Mouse (Mus musculus): ENCODE results near the gene Nacc1.
A peak's percentile ranks its signal among the peaks of the same experiment; 100 is the strongest.

The Nacc1 gene

GRCm38 (mm10) chr8:84714161-84714560 lies 26.5 kb upstream of the Nacc1 start:
- DNase-seq (ENCODE audit: low spot score in 2 of 2): no peak

- no peak for DNase-seq (ENCODE audit: low spot score in 2 of 2)
Observed at GRCm38 (mm10) chr8:84713381-84713780, 25.7 kb upstream of the Nacc1 start.

GRCm38 (mm10) chr8:84712759-84713120 lies 25.1 kb upstream of the Nacc1 start:
- DNase-seq (ENCODE audit: low spot score in 2 of 2): no peak

- DNase-seq (ENCODE audit: low spot score in 2 of 2): no peak
Observed at GRCm38 (mm10) chr8:84711933-84712758, 24.5 kb upstream of the Nacc1 start.

- no peak for DNase-seq (ENCODE audit: low spot score in 2 of 2)
Observed at GRCm38 (mm10) chr8:84711312-84711711, 23.6 kb upstream of the Nacc1 start.

GRCm38 (mm10) chr8:84709931-84710330 lies 22.3 kb upstream of the Nacc1 start:
- no peak for DNase-seq (ENCODE audit: low spot score in 2 of 2)

GRCm38 (mm10) chr8:84708774-84709475 lies 21.3 kb upstream of the Nacc1 start:
- peak; percentile 84 to 91 for DNase-seq (ENCODE audit: low spot score in 2 of 2)

GRCm38 (mm10) chr8:84708071-84708541 lies 20.4 kb upstream of the Nacc1 start:
- DNase-seq (ENCODE audit: low spot score in 2 of 2): no peak

- no peak for DNase-seq (ENCODE audit: low spot score in 2 of 2)
Observed at GRCm38 (mm10) chr8:84707267-84707883, 19.7 kb upstream of the Nacc1 start.

- no peak for DNase-seq (ENCODE audit: low spot score in 2 of 2)
Observed at GRCm38 (mm10) chr8:84706610-84707266, 19.1 kb upstream of the Nacc1 start.

- no peak for DNase-seq (ENCODE audit: low spot score in 2 of 2)
Observed at GRCm38 (mm10) chr8:84705960-84706359, 18.3 kb upstream of the Nacc1 start.

- DNase-seq (ENCODE audit: low spot score in 2 of 2): no peak
Observed at GRCm38 (mm10) chr8:84704867-84705831, 17.5 kb upstream of the Nacc1 start.

- DNase-seq (ENCODE audit: low spot score in 2 of 2): peak in 1 of 2 experiments; percentile 48
Observed at GRCm38 (mm10) chr8:84704356-84704755, 16.7 kb upstream of the Nacc1 start.

- no peak for DNase-seq (ENCODE audit: low spot score in 2 of 2)
Observed at GRCm38 (mm10) chr8:84703466-84704249, 16.0 kb upstream of the Nacc1 start.

GRCm38 (mm10) chr8:84702963-84703465 lies 15.4 kb upstream of the Nacc1 start:
- DNase-seq (ENCODE audit: low spot score in 2 of 2): no peak

- DNase-seq (ENCODE audit: low spot score in 2 of 2): no peak
Observed at GRCm38 (mm10) chr8:84702561-84702960, 14.9 kb upstream of the Nacc1 start.

- DNase-seq (ENCODE audit: low spot score in 2 of 2): no peak
Observed at GRCm38 (mm10) chr8:84700941-84701911, 13.6 kb upstream of the Nacc1 start, which contains the start of gene Lyl1. TSS of gene Lyl1 (plus strand) at chr8:84701457.

GRCm38 (mm10) chr8:84700526-84700925 lies 12.9 kb upstream of the Nacc1 start:
- no peak for DNase-seq (ENCODE audit: low spot score in 2 of 2)

Measured in right cerebral cortex, adult 2 months (tissue).